Mouse (Mus musculus): Measurements from ENCODE around the gene Majin. TPM values are rescaled to one million over a fixed set of nuclear protein-coding genes. Genes with fewer than 3 reads are reported as not detected.
A peak's percentile ranks its signal among the peaks of the same experiment; 100 is the strongest.

Gene Majin
- total and polyA plus RNA-seq, 3 experiments = not detected

DNA sequence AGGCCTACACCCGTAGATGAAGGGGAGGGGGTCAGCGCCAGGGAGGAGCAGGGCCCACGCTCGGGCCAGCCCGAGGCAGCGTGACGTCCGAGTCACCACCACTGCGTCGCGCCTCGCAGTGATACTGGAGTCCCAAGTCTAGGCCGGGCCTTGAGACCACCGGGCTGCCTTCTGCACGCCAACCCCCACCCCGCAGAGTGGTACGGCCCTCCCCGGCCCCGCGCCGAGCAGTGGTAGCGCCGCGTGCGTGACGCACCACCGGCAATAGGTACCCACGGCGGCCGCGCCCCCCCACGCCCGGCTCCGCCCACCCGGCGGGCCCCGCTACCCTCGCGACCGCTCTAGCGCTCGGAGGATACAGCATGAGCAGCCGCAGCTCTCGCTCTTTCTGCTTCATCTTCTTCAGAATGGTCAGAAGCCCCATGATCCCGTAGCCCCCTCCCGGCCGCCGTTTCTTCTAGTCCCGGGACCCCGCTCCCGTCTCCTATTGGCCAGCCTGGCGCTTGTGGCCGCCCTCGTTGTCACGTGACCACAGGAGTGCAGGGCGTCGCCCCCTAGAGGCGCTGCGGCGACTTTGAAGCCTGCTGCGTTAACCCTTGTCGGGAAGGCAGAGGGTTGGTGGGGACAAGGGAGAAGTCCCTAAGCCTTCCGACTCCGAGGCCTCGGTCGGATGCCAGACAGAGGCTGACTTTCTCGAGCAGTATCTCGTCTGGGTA lies 43.4 kb upstream of the Majin start, which contains the start of gene Batf2 (continued):
- TF ChIP-seq ZMIZ1 (IDR thresholded peaks at IDR 0.05; ENCODE audit: low read depth, low read length) (peak; percentile 42; the same call in 1 of the 2 replicates), TBP (conservative IDR thresholded peaks at IDR 0.05; ENCODE audit: low read depth, low read length) (no peak; the same call in 1 of the 2 replicates), KAT2A (IDR thresholded peaks at IDR 0.05; ENCODE audit: insufficient replicate concordance, low read length) (0 out of 2 replicates have a peak, but pooled peaks have one; percentile 53), SMC3 (IDR thresholded peaks at IDR 0.05; ENCODE audit: low read depth, low read length) (peak; percentile 44; the same call in 1 of the 2 replicates), ETS1 (conservative IDR thresholded peaks at IDR 0.05; ENCODE audit: low read depth, low read length) (peak; percentile 43; the same call in 1 of the 2 replicates), MAZ (IDR thresholded peaks at IDR 0.05; ENCODE audit: low read depth, low read length) (no peak), ZC3H11A (IDR thresholded peaks at IDR 0.05; ENCODE audit: low read depth, low read length) (no peak), CHD2 (IDR thresholded peaks at IDR 0.05; ENCODE audit: low read length) (peak; percentile 50), ZNF384 (IDR thresholded peaks at IDR 0.05; ENCODE audit: low read depth, low read length) (no peak), TCF12 (IDR thresholded peaks at IDR 0.05; ENCODE audit: low read depth, low read length) (no peak; the same call in none of the 2 replicates), ELF1 (IDR thresholded peaks at IDR 0.05; ENCODE audit: low read depth, low read length) (no peak; the same call in 1 of the 2 replicates), HCFC1 (IDR thresholded peaks at IDR 0.05; ENCODE audit: low read depth, low read length) (peak; percentile 61), MAX (IDR thresholded peaks at IDR 0.05; ENCODE audit: low read length) (peak; percentile 92), IRF4 (IDR thresholded peaks at IDR 0.05; ENCODE audit: low read depth, low read length) (no peak), CTCF (conservative IDR thresholded peaks at IDR 0.05 in 1 of 2, IDR thresholded peaks at IDR 0.05 in 1 of 2; ENCODE audit: low read depth in 2 of 2, low read length in 2 of 2) (peak in 1 of 2 experiments; percentile 84; a peak in 2 of 4 replicates)

- peaks cover 8% of the 10 kb centered on the region in 2 experiments for H3K4me1 ChIP-seq (ENCODE audit: control insufficient read depth in 1 of 2, insufficient read depth in 2 of 2)
- peaks cover 4 to 17% of the 10 kb centered on the region in 2 experiments for H3K36me3 ChIP-seq (replicated peaks in 1 of 2; ENCODE audit: control insufficient read depth in 1 of 2, insufficient read depth in 1 of 2, low read length in 1 of 2)
- in situ Hi-C loops (cut with MboI; ENCODE audit: low pct_ligation_motif_present, low pct_unique_long_range_greater_than_20kb, low sequenced_read_pairs) (no loop called here), dilution Hi-C loops (cut with MboI; ENCODE audit: extremely low pct_ligation_motif_present, extremely low pct_unique_long_range_greater_than_20kb, low sequenced_read_pairs) (no loop called here)
- peak; percentile 94 for DNase-seq (ENCODE audit: extremely low read depth)
- H3K79me2 ChIP-seq (replicated peaks; ENCODE audit: control insufficient read depth, extremely low read depth, insufficient read depth, poor library complexity, severe bottlenecking) = no peaks in the 10 kb centered on the region
- H3K27me3 ChIP-seq (replicated peaks) = peaks cover 7% of the 10 kb centered on the region
- H3K4me3 ChIP-seq (replicated peaks in 1 of 3; ENCODE audit: low read depth in 2 of 3, low read length in 2 of 3, poor library complexity in 1 of 3) = peak within 1 kb of the TSS; percentile 61 to 87 (median 79)
- H3K9me3 ChIP-seq (replicated peaks; ENCODE audit: low read length) = peaks cover 2% of the 10 kb centered on the region
- peak within 1 kb of the TSS; percentile 48 for H3K4me2 ChIP-seq (ENCODE audit: insufficient read depth, low read depth, poor library complexity, severe bottlenecking)
- peak; percentile 10; the same call in 1 of the 2 replicates for TF ChIP-seq HCFC1 (IDR thresholded peaks at IDR 0.05; ENCODE audit: low read depth, low read length)
- peak; percentile 60 to 70 for TF ChIP-seq CTCF (conservative IDR thresholded peaks at IDR 0.05 in 1 of 2, IDR thresholded peaks at IDR 0.05 in 1 of 2; ENCODE audit: low read depth in 2 of 2, low read length in 2 of 2)
- TF ChIP-seq RAD21 (IDR thresholded peaks at IDR 0.05; ENCODE audit: low read depth, low read length) = peak; percentile 47
- TF ChIP-seq TBP (conservative IDR thresholded peaks at IDR 0.05; ENCODE audit: low read depth, low read length) = peak; percentile 73
- TF ChIP-seq ELF1 (IDR thresholded peaks at IDR 0.05; ENCODE audit: low read depth, low read length) = 0 out of 2 replicates have a peak, but pooled peaks have one; percentile 29
- peak; percentile 43 for TF ChIP-seq SMC3 (IDR thresholded peaks at IDR 0.05; ENCODE audit: low read depth, low read length)
- peak; percentile 65 for TF ChIP-seq MYC (IDR thresholded peaks at IDR 0.05; ENCODE audit: low read depth, low read length)
- peak; percentile 29; the same call in 1 of the 2 replicates for TF ChIP-seq MXI1 (IDR thresholded peaks at IDR 0.05; ENCODE audit: low read depth, low read length)
- TF ChIP-seq ZKSCAN1 (IDR thresholded peaks at IDR 0.05; ENCODE audit: borderline replicate concordance, low read depth, low read length) = no peak
- 0 out of 2 replicates have a peak, but pooled peaks have one; percentile 3 for TF ChIP-seq ETS1 (conservative IDR thresholded peaks at IDR 0.05; ENCODE audit: low read depth, low read length)
- TF ChIP-seq ZC3H11A (IDR thresholded peaks at IDR 0.05; ENCODE audit: low read depth, low read length) = no peak
- no peak for TF ChIP-seq EP300 (IDR thresholded peaks at IDR 0.05; ENCODE audit: low read length)
- peak within 1 kb of the TSS; percentile 80 for H3K27ac ChIP-seq (ENCODE audit: insufficient read depth, low read depth)
- H3K9ac ChIP-seq (ENCODE audit: insufficient read depth, low read depth) = peak within 1 kb of the TSS; percentile 77
Observed at GRCm38 (mm10) chr19:6141394-6141749, 42.8 kb upstream of the Majin start, which contains the start of gene Arl2. Gene Arl2, minus strand, starts transcription at chr19:6141548.

Measured in CH12.LX (cell line).